Mouse (Mus musculus) spleen, adult 2 months (tissue): ENCODE results near the gene Pde1c. TPM values are rescaled to one million over a fixed set of nuclear protein-coding genes. Genes with fewer than 3 reads are reported as not detected.

Experiments used
- DNase-seq, 2 experiments: peaks; one replicate each; pipeline versions ENCODE4 v3.0.0 to v3.0.0-alpha.2; 2012 to 2021; ENCODE audit warnings: low spot score in 2 of 2, low read depth in 1 of 2
- H3K27ac ChIP-seq: fragments of 200-500 bp; 2 replicates; pipeline ENCODE4 v1.5.1; 2012; ENCODE audit warnings: low read length, inconsistent platforms; ENCODE audit not compliant: insufficient read depth
- H3K27me3 ChIP-seq: fragments of 200-500 bp; 2 replicates; pipeline ENCODE4 v1.6.1; 2012; ENCODE audit warnings: mild to moderate bottlenecking, moderate library complexity, low read length, inconsistent platforms; ENCODE audit not compliant: control insufficient read depth, insufficient read depth
- H3K36me3 ChIP-seq: fragments of 200-500 bp; 2 replicates; pipeline ENCODE4 v1.6.1; 2012; ENCODE audit warnings: mild to moderate bottlenecking, low read length, inconsistent platforms; ENCODE audit not compliant: control insufficient read depth, insufficient read depth
- H3K4me1 ChIP-seq: fragments of 200-500 bp; 2 replicates; pipeline ENCODE4 v1.6.1; 2011; ENCODE audit warnings: inconsistent platforms; ENCODE audit not compliant: control insufficient read depth, insufficient read depth, insufficient read length
- H3K4me3 ChIP-seq: fragments of 200-500 bp; 2 replicates; pipeline ENCODE4 v1.5.1; 2011; ENCODE audit warnings: mild to moderate bottlenecking, inconsistent platforms; ENCODE audit not compliant: insufficient read depth, insufficient read length; ENCODE audit errors: extremely low read depth
- CTCF ChIP-seq: fragments of 200-500 bp; IDR thresholded peaks from 2 replicates; pipeline ENCODE4 v1.5.1; 2011; ENCODE audit warnings: mild to moderate bottlenecking, inconsistent platforms; ENCODE audit not compliant: insufficient read depth, insufficient read length, insufficient replicate concordance; ENCODE audit errors: extremely low read depth
- POLR2A ChIP-seq: fragments of 200-500 bp; IDR thresholded peaks from 2 replicates; pipeline ENCODE4 v1.6.1; 2011; ENCODE audit warnings: low read depth, low read length, inconsistent platforms
- WGBS: fragments of 180-500 bp; shearing (Covaris S2); methylation state at CpG from one replicate; pipeline ENCODE4 v1.1.7; 2018; 5-methylcytosine and 5-hydroxymethylcytosine counted together
- polyA plus RNA-seq: library from polyadenylated mRNA; depleted of rRNA; stranded (reverse); fragments of >200 nt; gene quantifications from 2 replicates; pipeline ENCODE4 v1.2.3, GENCODE M21; 2012

The Pde1c gene
- polyA plus RNA-seq, 1 experiment = 0.08 TPM

DNA sequence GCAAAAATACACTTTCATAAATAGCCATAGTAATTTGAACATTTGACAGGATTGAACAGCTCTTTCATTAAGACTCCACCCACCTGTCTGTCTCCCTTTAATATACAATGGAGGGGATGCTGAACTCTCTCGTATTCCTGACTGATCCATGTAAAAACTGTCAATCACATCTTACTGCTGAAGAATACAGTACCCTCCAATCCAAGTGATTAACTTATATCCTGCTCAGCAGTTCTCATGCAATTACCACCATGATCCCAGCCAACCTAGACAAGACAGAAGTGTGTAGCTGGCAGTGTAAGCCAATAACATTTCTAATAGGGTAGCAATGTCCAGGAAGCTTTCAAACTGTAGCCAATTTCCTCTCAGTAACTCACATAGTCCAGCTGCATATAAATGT, 226.9 kb downstream of the Pde1c start:
- H3K27ac ChIP-seq = no peak overlapping the region
- H3K36me3 ChIP-seq = no peaks in the 10 kb centered on the region
- H3K4me3 ChIP-seq = no peak overlapping the region
- no peaks in the 10 kb centered on the region for H3K27me3 ChIP-seq
- WGBS = 85% methylated on average over 1 of the region's 1 CpGs
- no peak for TF ChIP-seq POLR2A
- no peak for TF ChIP-seq CTCF
- no peak for DNase-seq
- no peaks in the 10 kb centered on the region for H3K4me1 ChIP-seq

DNA sequence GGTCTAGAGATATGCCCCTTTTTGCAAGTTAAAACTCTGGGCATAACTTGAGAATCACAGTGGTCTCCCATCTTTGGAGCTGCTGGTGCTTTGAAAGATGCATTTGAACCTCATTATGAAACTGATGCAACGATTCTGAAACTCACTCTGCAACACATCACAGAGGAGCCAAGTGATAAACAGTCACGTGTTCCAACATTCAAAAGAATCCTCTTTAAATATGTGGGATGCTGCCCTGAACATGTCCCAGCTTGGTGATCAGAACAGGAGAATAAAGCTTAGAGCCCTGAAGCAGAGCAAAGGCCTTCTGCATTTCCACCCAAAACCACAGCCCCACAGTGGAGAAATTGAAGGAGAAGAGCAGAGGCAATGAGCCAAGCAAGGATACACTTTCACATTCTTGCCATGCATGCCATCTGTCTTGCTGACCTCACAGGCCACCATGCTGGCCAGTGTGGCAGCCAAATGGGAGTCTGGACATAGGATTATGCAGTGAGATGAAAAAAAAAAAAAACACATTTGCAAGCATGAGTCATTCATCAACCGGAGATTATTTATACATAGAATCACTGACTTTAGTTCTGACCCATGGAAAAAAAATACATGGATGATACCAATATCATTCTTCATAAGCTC, 233.0 kb downstream of the Pde1c start:
- Histone ChIP-seq H3K4me3 (no peak overlapping the region), H3K27me3 (no peaks in the 10 kb centered on the region), H3K36me3 (no peaks in the 10 kb centered on the region), H3K27ac (no peak overlapping the region), H3K4me1 (no peaks in the 10 kb centered on the region)
- no peak for DNase-seq
- TF ChIP-seq CTCF = no peak
- no peak for TF ChIP-seq POLR2A
- WGBS = 90% methylated on average over 3 of the region's 3 CpGs

GRCm38 (mm10) chr6:56332149-56332548, 236.8 kb downstream of the Pde1c start:
- no peaks in the 10 kb centered on the region for H3K27me3 ChIP-seq
- H3K4me1 ChIP-seq = no peaks in the 10 kb centered on the region
- no peaks in the 10 kb centered on the region for H3K36me3 ChIP-seq
- TF ChIP-seq CTCF = no peak
- TF ChIP-seq POLR2A = no peak
- no peak overlapping the region for H3K27ac ChIP-seq
- WGBS = 89% methylated on average over 4 of the region's 4 CpGs
- H3K4me3 ChIP-seq = no peak overlapping the region
- DNase-seq = no peak

DNA sequence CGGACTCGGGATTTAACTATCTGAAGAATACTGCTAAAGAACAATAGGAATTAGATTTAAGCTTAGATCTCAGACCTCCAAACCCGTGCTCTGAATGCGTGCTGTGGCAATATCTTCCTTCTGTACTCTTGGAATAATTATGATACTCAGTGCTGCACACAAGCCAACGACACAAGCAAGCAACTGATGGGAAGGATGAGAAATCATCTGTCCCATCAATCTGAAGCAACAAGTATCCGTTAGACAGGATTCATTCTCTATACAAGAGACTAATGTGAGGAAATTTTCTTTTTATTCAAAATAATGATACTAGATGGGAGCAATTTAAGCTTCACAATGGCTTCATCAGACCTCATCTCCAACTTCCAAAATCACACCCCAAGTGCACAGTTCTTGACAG, 237.5 kb downstream of the Pde1c start:
- no peak for TF ChIP-seq POLR2A
- TF ChIP-seq CTCF = no peak
- Histone ChIP-seq H3K27ac (no peak overlapping the region), H3K4me1 (no peaks in the 10 kb centered on the region), H3K4me3 (no peak overlapping the region), H3K27me3 (no peaks in the 10 kb centered on the region), H3K36me3 (no peaks in the 10 kb centered on the region)
- no peak for DNase-seq
- WGBS = 86% methylated on average over 6 of the region's 6 CpGs

- Histone ChIP-seq H3K4me3 (no peak overlapping the region), H3K36me3 (no peaks in the 10 kb centered on the region), H3K4me1 (no peaks in the 10 kb centered on the region), H3K27me3 (no peaks in the 10 kb centered on the region), H3K27ac (no peak overlapping the region)
- TF ChIP-seq POLR2A (no peak), CTCF (no peak)
- no peak for DNase-seq
- WGBS = 84% methylated on average over 1 of the region's 1 CpGs
These were observed 240.8 kb downstream of the Pde1c start for GRCm38 (mm10) chr6:56328103-56328502.

GRCm38 (mm10) chr6:56322799-56323198, 246.1 kb downstream of the Pde1c start:
- 39% methylated on average over 3 of the region's 3 CpGs for WGBS
- H3K4me1 ChIP-seq = no peaks in the 10 kb centered on the region

DNA sequence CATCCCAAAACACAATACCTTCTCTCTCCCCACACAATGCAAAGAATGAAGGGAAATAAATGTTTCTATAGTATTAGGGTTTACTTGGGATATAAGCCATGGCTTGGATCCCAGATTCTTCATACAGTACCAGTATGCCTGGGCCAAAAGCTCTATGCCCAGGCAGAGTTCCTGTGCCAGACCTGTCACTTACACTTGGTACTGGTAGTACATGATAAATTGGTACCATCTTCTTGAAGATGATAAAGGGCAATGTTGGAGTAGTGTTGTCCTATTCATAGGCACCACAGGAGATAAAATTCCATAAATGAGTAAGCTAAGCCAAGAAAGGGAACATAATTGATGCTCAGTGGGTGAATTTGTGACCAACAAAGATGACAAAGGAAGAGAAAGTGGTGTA, 258.6 kb downstream of the Pde1c start:
- TF ChIP-seq POLR2A (no peak), CTCF (no peak)
- H3K4me1 ChIP-seq = no peaks in the 10 kb centered on the region
- H3K36me3 ChIP-seq = no peaks in the 10 kb centered on the region
- no peaks in the 10 kb centered on the region for H3K27me3 ChIP-seq
- no peak for DNase-seq
- H3K27ac ChIP-seq = no peak overlapping the region
- H3K4me3 ChIP-seq = no peak overlapping the region

More at GRCm38 (mm10) chr6:56322799-56323198, 246.1 kb downstream of the Pde1c start:
- TF ChIP-seq POLR2A = no peak
- no peak for TF ChIP-seq CTCF
- DNase-seq = no peak
- Histone ChIP-seq H3K36me3 (no peaks in the 10 kb centered on the region), H3K4me3 (no peak overlapping the region), H3K27me3 (no peaks in the 10 kb centered on the region), H3K27ac (no peak overlapping the region)
